Mouse (Mus musculus) CH12.LX (cell line): Measurements from ENCODE around the gene 0610012G03Rik.

Experiments used
- CTCF ChIP-seq, 2 experiments: IDR thresholded peaks in 1 of 2; conservative IDR thresholded peaks in 1 of 2; 2 replicates each; pipeline ENCODE4 v1.5.1; 2011 to 2012; ENCODE audit warnings: low read depth in 2 of 2, low read length in 2 of 2, improper control_type of control experiment in 1 of 2, inconsistent platforms in 1 of 2, mild to moderate bottlenecking in 1 of 2, moderate library complexity in 1 of 2
- E2F4 ChIP-seq: IDR thresholded peaks from 2 replicates; pipeline ENCODE4 v1.6.1; 2011; ENCODE audit warnings: low read depth, low read length, improper control_type of control experiment; ENCODE audit not compliant: insufficient replicate concordance
- POLR2A ChIP-seq: IDR thresholded peaks from 2 replicates; pipeline ENCODE4 v1.6.1; 2011; ENCODE audit warnings: low read depth, mild to moderate bottlenecking, improper control_type of control experiment, low read length
- POLR2AphosphoS2 ChIP-seq: IDR thresholded peaks from 2 replicates; pipeline ENCODE4 v1.6.1; 2011; ENCODE audit warnings: low read depth, low read length, improper control_type of control experiment
- SIN3A ChIP-seq: IDR thresholded peaks from 2 replicates; pipeline ENCODE4 v1.6.1; 2012; ENCODE audit warnings: low read length, improper control_type of control experiment, inconsistent platforms
- ZC3H11A ChIP-seq: IDR thresholded peaks from 2 replicates; pipeline ENCODE4 v1.6.1; 2012; ENCODE audit warnings: low read depth, mild to moderate bottlenecking, inconsistent platforms, low read length, improper control_type of control experiment

DNA sequence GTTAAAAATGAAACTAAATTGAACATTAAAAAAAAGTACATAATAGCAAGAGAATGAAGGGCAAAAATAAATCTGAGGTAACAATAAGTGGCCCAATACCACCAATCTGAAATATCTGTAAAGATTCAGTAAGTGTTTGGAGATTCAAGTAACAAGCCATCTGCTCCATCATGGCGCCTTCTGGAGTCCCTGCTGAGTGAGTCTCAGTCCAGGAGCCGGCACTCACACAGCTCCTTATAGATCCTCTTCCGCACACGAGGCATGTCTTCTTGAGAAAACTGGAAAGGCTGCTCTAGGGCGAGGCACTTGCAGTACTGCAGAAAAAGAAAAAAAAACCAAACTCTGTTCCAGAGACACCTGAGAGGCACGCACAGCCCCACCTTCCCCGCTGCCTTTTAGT lies 14.9 kb upstream of the 0610012G03Rik start:
- TF ChIP-seq ZC3H11A = no peak
- no peak for TF ChIP-seq E2F4
- TF ChIP-seq CTCF (conservative IDR thresholded peaks at IDR 0.05 in 1 of 2, IDR thresholded peaks at IDR 0.05 in 1 of 2; ENCODE audit: low read depth in 2 of 2, low read length in 2 of 2) = no peak
- TF ChIP-seq POLR2A = no peak
- TF ChIP-seq SIN3A = no peak
- no peak for TF ChIP-seq POLR2AphosphoS2
